ENCODE assay signal across 21 mouse cellular contexts in genomic region chr13:4645248-4645647, GRCm38 (mm10).
"Had no signal": no experiment of that assay in that cellular context is flagged by ENCODE, and none has a peak within 500 bp of the region (broad histone marks: within the 10 kb centered on the region; RNA-seq: fewer than 3 reads in every experiment).

No protein-coding gene starts in this region.

- ATAC-seq: forebrain, embryonic 13.5 days; forebrain, embryonic 14.5 days; forebrain, embryonic 15.5 days; forebrain, embryonic 16.5 days; forebrain, postnatal 0 days had no signal

- DNase-seq: cerebellum, adult 8-10 months; cerebellum, adult 9-10 months; cerebellum, adult 9-11 months; cerebellum, postnatal 10 days; cerebellum, postnatal 14 days; cerebellum, postnatal 25 days; cerebellum, postnatal 36 days; embryo, embryonic 11 days; forebrain, postnatal 0 days; gastrocnemius, adult 2 months; gastrocnemius, postnatal 10 days; gastrocnemius, postnatal 14 days; gastrocnemius, postnatal 25 days; gastrocnemius, postnatal 36 days; heart, adult 11 months; heart, adult 18-20 months; heart, adult 2 months had no signal
